Mouse (Mus musculus) kidney, postnatal 0 days (tissue): ENCODE data around the gene Pole2. TPM values are rescaled to one million over a fixed set of nuclear protein-coding genes. Genes with fewer than 3 reads are reported as not detected.
"Not testable (repeated sequence)": the region's sequence is repeated elsewhere in the genome, so short reads cannot be mapped to it uniquely, and the experiment has no call there.

Experiments used
- ATAC-seq: fragments of 200-750 bp; cut with Nextera tagmentation; replicated peaks from 2 replicates; pipeline ENCODE4 v1.8.0; 2017; ENCODE audit warnings: low read depth, moderate number of reproducible peaks, moderate TSS enrichment, moderate library complexity; ENCODE audit not compliant: low FRiP score
- DNase-seq: peaks from one replicate; pipeline ENCODE4 v3.0.0-alpha.2; 2016; ENCODE audit warnings: low spot score
- H3K27ac ChIP-seq: fragments of 300-500 bp; sonication (generic); 2 replicates; pipeline ENCODE4 v1.5.1; 2014; ENCODE audit warnings: mild to moderate bottlenecking
- H3K27me3 ChIP-seq: fragments of 300-500 bp; sonication (generic); 2 replicates; pipeline ENCODE4 v1.6.1; 2014; ENCODE audit warnings: low read length, mixed read lengths; ENCODE audit not compliant: insufficient read depth
- H3K36me3 ChIP-seq: fragments of 300-500 bp; sonication (generic); 2 replicates; pipeline ENCODE4 v1.6.1; 2014; ENCODE audit warnings: low read length, mixed read lengths; ENCODE audit not compliant: insufficient read depth
- H3K4me1 ChIP-seq: fragments of 300-500 bp; sonication (generic); replicated peaks from 2 replicates; pipeline ENCODE4 v1.6.1; 2014; ENCODE audit warnings: antibody characterized with exemption, low read length, mixed read lengths; ENCODE audit not compliant: insufficient read depth
- H3K4me2 ChIP-seq: fragments of 300-500 bp; sonication (generic); 2 replicates; pipeline ENCODE4 v1.6.1; 2014; ENCODE audit warnings: mild to moderate bottlenecking, low read length, moderate library complexity, mixed read lengths
- H3K4me3 ChIP-seq: fragments of 300-500 bp; sonication (generic); replicated peaks from 2 replicates; pipeline ENCODE4 v1.5.1; 2014; ENCODE audit warnings: low read depth, low read length
- H3K9ac ChIP-seq: fragments of 300-500 bp; sonication (generic); 2 replicates; pipeline ENCODE4 v1.6.1; 2014; ENCODE audit warnings: low read depth, low read length
- H3K9me3 ChIP-seq: fragments of 300-500 bp; sonication (generic); replicated peaks from 2 replicates; pipeline ENCODE4 v1.6.1; 2016; ENCODE audit warnings: low read length, inconsistent platforms, mixed read lengths
- CTCF ChIP-seq: IDR thresholded peaks from 2 replicates; pipeline ENCODE4 v1.5.1; 2016; ENCODE audit warnings: antibody characterized with exemption, low read depth, mild to moderate bottlenecking, moderate library complexity
- WGBS: fragments of 180-500 bp; shearing (Covaris S2); extraction: QIAGEN DNeasy Blood & Tissue Kit; methylation state at CpG from one replicate; pipeline ENCODE4 v1.1.7; 2014; 5-methylcytosine and 5-hydroxymethylcytosine counted together
- polyA plus RNA-seq: library from polyadenylated mRNA; unstranded; fragments of >200 nt; fragmentation: Nextera tagmentation; extraction: Ambion mirVana; gene quantifications from 2 replicates; pipeline ENCODE4 v1.2.1, GENCODE M21; 2015

Gene Pole2
- polyA plus RNA-seq, 1 experiment from 2014 or later = 15.3 TPM

- Histone ChIP-seq H3K4me2 (no peak overlapping the region), H3K36me3 (0 out of 2 replicates have a peak, but pooled peaks cover 4% of the 10 kb centered on the region), H3K4me1 (0 out of 2 replicates have a peak, but pooled peaks cover 9% of the 10 kb centered on the region), H3K27ac (no peak overlapping the region), H3K9me3 (no peaks in the 10 kb centered on the region), H3K4me3 (no peak overlapping the region), H3K9ac (no peak overlapping the region), H3K27me3 (no peaks in the 10 kb centered on the region)
- no peak for ATAC-seq
- WGBS = 88% methylated on average over 2 of the region's 2 CpGs
- no peak for TF ChIP-seq CTCF
- no peak for DNase-seq
These were observed 56.7 kb downstream of the Pole2 start for GRCm38 (mm10) chr12:69171307-69171706.

- TF ChIP-seq CTCF = no peak
- peak within 1 kb of the TSS; percentile 73 for H3K4me3 ChIP-seq
- DNase-seq (peak; percentile 91), ATAC-seq (peak; percentile 88)
- peak within 1 kb of the TSS; percentile 55; the same call in 1 of the 2 replicates for H3K27ac ChIP-seq
- peak within 1 kb of the TSS; percentile 67 for H3K9ac ChIP-seq
- WGBS = under 1% methylated on average over 40 of the region's 40 CpGs
- peak within 1 kb of the TSS; percentile 97 for H3K4me2 ChIP-seq
- 0 out of 2 replicates have a peak, but pooled peaks cover 9% of the 10 kb centered on the region for H3K4me1 ChIP-seq
- H3K36me3 ChIP-seq = no peaks in the 10 kb centered on the region
- no peaks in the 10 kb centered on the region for H3K9me3 ChIP-seq
- H3K27me3 ChIP-seq = no peaks in the 10 kb centered on the region
These were observed 59.4 kb downstream of the Pole2 start, which contains the start of gene Lrr1 for GRCm38 (mm10) chr12:69168461-69169106. Gene Lrr1, plus strand, starts transcription at chr12:69168814.

- 8% methylated on average over 18 of the region's 18 CpGs for WGBS
- peak overlapping the region; percentile 55; the same call in 1 of the 2 replicates for H3K27ac ChIP-seq
These were observed 60.1 kb downstream of the Pole2 start for GRCm38 (mm10) chr12:69167656-69168460.

DNA sequence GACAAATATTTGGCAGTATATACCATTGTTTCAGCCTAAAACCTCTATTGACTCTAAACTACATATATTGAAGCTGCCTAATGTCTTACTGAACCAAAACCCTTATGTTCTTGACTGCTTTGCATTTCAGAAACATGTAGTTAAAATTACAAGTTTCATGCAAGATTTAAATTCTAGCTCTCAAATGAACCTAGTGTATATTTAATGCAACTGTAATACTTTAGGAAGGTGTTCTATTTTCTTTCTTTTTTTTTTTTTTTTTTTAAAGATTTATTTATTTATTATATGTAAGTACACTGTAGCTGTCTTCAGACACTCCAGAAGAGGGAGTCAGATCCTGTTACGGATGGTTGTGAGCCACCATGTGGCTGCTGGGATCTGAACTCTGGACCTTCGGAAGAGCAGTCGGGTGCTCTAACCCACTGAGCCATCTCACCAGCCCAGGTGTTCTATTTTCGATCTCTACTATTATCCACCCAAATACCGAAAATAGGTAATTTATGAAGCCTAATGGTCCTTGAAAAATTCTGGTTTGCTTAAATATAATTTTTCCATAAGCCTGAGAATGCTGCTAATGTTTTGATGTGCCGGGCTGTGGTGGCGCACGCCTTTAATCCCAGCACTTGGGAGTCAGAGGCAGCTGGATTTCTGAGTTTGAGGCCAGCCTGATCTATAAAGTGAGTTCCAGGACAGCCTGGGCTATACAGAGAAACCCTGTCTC, 61.0 kb downstream of the Pole2 start:
- H3K36me3 ChIP-seq, ATAC-seq, H3K27ac ChIP-seq, DNase-seq, H3K27me3 ChIP-seq, H3K4me2 ChIP-seq, H3K9me3 ChIP-seq, H3K4me1 ChIP-seq, H3K9ac ChIP-seq, H3K4me3 ChIP-seq: not testable (repeated sequence)
- 70% methylated on average over 8 of the region's 8 CpGs for WGBS

More at GRCm38 (mm10) chr12:69167656-69168460, 60.1 kb downstream of the Pole2 start:
- TF ChIP-seq CTCF = no peak
- H3K36me3 ChIP-seq = no peaks in the 10 kb centered on the region
- H3K4me2 ChIP-seq = peak overlapping the region; percentile 97
- no peak for DNase-seq
- no peaks in the 10 kb centered on the region for H3K27me3 ChIP-seq
- no peak for ATAC-seq
- no peaks in the 10 kb centered on the region for H3K9me3 ChIP-seq
- peak overlapping the region; percentile 73 for H3K4me3 ChIP-seq
- H3K4me1 ChIP-seq = 0 out of 2 replicates have a peak, but pooled peaks cover 9% of the 10 kb centered on the region
- H3K9ac ChIP-seq = peak overlapping the region; percentile 67

GRCm38 (mm10) chr12:69164904-69165303, 63.1 kb downstream of the Pole2 start:
- Histone ChIP-seq H3K9me3 (no peaks in the 10 kb centered on the region), H3K4me3 (no peak overlapping the region), H3K27ac (no peak overlapping the region), H3K36me3 (no peaks in the 10 kb centered on the region), H3K4me2 (no peak overlapping the region), H3K27me3 (no peaks in the 10 kb centered on the region), H3K9ac (no peak overlapping the region), H3K4me1 (0 out of 2 replicates have a peak, but pooled peaks cover 9% of the 10 kb centered on the region)
- WGBS = 59% methylated on average over 3 of the region's 3 CpGs
- no peak for ATAC-seq
- DNase-seq = no peak
- TF ChIP-seq CTCF = no peak

DNA sequence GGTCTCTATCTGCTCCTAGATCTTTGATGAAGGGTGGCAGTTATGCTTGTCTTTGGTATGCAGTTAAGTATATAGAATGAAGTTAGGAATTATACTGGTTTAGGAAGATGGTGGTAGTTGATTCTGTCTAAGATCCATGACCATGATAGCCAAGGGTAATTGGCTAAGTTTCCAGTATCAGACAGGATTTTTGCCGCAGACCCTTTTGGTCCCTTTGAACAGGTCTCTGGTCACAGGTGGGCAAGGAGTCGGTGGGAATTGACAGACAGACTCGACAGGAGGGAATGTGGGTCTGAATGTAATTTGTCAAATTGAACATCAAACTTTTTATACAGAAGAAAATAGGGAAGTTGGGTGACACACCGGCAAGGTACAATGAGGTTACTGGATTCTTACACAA, 64.4 kb downstream of the Pole2 start:
- not testable (repeated sequence) for H3K9ac ChIP-seq
- WGBS = 90% methylated on average over 4 of the region's 4 CpGs

GRCm38 (mm10) chr12:69160677-69161076, 67.3 kb downstream of the Pole2 start:
- H3K4me2 ChIP-seq, H3K27ac ChIP-seq, H3K9ac ChIP-seq, H3K4me3 ChIP-seq, H3K9me3 ChIP-seq, ATAC-seq, H3K27me3 ChIP-seq, DNase-seq, H3K4me1 ChIP-seq: not testable (repeated sequence)
- peaks cover 12% of the 10 kb centered on the region for H3K36me3 ChIP-seq
- 73% methylated on average over 2 of the region's 2 CpGs for WGBS

More for the DNA sequence above, 64.4 kb downstream of the Pole2 start:
- H3K4me2 ChIP-seq, DNase-seq, ATAC-seq, H3K4me3 ChIP-seq, H3K27ac ChIP-seq, H3K9me3 ChIP-seq, H3K36me3 ChIP-seq, H3K4me1 ChIP-seq, H3K27me3 ChIP-seq: not testable (repeated sequence)
